Mouse (Mus musculus): ENCODE data around the gene Gabrq.

The Gabrq gene

DNA sequence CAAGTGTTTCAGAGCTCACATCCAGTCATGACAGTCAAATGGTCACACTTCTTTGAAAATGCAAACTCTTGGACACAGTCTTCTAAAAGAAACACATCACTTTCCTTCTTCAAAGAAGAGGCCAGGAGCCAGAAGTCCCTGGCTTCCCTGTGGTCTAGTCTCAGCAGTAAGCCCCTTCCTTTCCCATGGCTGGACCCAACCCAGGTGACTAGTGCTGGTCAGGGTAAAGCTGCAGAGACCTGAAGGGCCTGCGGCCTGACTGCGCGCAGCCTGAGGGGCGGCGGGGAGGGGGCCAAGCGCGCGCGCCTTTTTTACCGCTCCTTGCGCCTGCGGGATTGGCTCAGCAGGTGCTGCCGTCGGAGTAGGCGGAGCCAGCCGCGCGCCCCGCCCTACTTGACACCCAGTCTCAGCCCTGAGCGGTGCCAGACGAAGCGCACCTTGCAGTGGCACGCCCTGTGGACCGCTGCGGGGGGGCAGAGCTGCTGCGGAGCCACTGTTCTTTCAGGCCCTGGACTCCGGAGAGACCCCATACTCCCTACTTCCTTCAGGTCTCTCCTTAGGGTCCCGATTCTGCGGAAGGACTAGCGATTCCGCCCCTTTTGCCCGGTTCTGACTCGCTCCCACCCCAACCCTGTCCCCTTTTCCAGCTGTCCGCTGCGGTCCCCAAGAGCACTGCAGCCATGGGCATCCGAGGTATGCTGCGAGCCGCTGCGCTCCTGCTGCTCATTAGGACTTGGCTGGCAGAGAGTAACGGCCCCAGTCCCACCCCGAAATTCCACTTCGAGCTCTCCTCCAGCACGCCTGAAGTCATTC is at the start of gene Gabrq:
Gene Gabrq, plus strand, starts transcription at position 403 of the 813 bp plus-strand sequence.
- no peak for TF ChIP-seq GATA4 (IDR thresholded peaks at IDR 0.05; ENCODE audit: insufficient replicate concordance, low read length)

DNA sequence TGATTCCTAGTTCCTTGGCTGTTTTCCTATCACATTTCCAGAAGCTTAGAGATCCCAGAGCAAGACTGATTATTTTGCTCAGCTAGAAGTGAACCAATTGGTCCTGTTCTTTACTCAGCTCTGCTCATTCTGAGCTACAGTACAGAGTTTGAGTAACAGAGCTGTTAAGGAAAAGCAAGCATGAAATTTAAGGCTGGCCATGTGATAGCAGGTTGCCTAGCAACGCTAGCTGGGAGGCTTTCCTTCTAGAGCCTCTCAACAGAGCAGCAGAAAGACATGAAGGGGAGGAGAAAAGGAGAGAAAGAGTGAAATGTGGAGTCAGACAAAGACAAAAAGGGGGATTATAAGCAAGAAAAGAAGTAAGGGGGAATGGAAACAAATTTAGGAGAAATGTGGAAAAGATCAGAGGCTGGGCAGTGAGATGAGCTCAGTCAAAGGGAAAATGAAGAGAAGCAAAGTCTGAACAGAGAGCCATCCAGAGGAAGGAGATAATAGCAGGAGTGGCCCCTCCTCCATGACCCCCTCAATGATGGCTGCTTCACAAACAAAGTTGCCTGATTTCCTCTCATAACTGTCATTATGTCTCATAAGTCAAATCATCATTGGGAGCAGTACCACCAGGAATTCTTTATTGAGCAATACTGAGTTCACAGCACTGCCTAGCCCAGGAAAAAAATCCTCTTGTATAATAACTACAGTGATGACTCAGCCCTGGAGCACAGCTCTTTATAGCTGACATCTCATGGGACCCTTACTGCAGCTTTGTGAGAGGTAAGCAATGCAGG is 36.0 kb upstream of the Gabrq start:
- TF ChIP-seq GATA4 (IDR thresholded peaks at IDR 0.05; ENCODE audit: insufficient replicate concordance, low read length) = no peak

DNA sequence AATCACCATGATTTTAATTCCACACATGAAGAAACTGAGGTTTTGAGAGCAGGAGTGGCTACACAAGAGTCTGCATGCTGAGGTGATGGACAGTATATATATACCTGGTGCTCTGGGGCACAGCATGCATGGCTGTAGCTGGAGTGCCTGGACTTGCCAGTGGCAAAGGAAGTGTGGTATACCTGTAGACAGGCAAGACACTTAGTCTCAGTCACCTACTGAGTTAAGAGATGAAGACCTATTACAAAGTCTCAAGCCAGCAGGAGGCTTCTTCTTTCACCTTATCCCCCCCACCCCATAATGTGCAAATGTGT is 35.5 kb upstream of the Gabrq start:
- TF ChIP-seq GATA4 (IDR thresholded peaks at IDR 0.05; ENCODE audit: insufficient replicate concordance, low read length) = no peak

DNA sequence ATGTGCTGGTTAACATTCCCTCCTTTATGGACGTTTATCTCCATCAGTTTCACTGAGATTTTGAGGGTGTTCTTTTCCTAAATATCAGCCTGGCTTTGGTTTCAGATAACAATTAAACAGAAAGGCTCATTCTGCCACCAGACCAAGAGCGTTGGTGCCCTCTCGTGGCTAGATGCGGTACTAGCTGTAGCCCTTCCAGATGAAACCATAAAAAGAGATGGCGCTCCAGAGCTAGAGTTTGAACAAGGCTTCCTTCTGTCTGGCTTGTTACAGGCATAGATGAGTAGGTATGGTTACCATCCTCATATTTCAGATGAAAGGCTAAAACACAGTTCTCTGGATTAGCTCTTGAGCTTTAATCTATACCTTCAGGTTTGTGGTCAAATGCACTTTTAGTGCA is 5.4 kb upstream of the Gabrq start:
- no peak for TF ChIP-seq GATA4 (IDR thresholded peaks at IDR 0.05; ENCODE audit: insufficient replicate concordance, low read length)

DNA sequence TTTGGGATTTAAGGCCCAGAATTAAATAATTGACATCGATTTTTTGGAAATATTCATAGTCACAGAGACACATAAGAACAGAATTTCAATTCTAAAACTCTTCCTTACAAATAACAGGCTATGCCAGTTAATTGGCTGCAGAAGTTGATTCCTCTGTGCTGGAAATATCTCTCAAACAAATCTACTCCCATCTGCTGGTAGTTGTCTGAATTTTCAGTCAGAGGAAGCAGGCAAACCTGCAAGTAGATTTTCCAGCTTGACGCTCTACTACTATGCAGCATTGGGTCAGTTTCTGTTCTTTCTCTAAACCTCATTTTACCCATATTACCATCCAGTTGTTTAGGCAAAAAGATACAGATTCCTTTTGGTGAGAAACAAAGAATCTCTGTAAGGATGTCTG is 1.7 kb upstream of the Gabrq start:
- no peak for TF ChIP-seq GATA4 (IDR thresholded peaks at IDR 0.05; ENCODE audit: insufficient replicate concordance, low read length)

DNA sequence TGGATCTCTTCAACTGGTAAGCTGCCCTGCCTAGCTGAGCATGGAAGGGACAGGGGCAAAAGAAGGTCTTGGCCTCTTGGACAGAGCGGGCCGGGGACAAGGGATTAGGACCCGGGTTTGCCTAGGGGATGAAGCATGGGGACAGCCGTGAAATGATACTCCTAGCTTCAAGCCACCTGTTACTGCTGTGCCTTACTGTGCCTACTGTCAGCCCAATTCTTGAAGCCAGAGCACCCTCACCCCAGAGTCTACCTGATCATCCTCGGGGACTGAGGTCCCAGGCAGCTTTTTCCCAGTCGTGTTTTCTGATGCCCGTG is 569 bp downstream of the Gabrq start:
- TF ChIP-seq GATA4 (IDR thresholded peaks at IDR 0.05; ENCODE audit: insufficient replicate concordance, low read length) = no peak
